8 mouse cellular contexts compared by ENCODE assay signal in the genomic region with DNA sequence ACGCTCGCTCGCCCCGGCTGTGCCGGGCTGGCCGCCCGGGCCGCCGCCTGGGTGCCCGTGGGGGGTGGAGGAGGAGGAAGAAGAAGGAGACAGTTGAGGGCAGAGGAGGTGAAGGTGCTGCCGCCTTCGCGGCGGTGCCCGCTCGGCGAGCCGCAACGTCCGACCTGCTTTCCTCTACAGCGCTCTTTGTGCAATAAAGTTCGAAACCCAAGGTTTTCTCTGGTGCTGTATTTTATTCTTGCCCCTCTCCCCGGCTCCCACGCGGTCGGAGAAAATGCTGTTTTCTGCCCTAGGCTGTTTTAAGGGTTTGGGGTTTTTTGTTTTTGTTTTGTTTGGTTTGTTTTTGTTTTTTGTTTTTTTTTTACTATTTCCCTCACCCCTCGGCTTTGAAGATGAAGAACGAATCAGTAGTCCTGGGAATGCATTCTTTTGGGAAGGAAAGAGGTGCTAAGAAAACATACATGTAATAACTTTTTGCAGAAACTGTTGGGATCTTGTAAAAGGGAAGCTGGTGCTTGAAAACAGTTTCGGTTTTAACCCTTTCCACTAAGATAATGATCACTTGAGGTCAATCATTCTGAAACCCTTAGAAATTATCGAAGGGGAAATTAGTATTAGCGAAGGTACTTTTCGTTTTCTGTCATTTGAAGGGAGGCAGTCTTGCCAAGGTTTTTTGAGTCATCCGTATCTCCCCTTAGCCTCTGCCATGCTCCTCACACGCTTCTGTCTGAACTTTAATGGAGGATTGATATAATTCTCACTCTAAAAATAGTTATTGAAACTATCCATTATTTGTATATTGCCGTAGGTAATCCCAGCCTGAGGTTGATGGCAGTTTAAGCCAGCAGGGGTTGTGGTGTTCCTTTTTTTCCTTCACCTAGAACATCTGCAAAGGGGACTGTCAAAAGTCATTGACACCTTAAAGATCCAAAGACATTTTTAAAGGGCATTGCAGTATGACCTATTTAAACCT. TPM values are rescaled to one million over a fixed set of nuclear protein-coding genes. Genes with fewer than 3 reads are reported as not detected.
A peak's percentile ranks its signal among the peaks of the same experiment; 100 is the strongest.
DNase-seq lines count a peak whose midpoint lies in the region; ATAC-seq lines count a peak whose summit lies in the region.

No protein-coding gene starts in this region.

- ATAC-seq in embryonic facial prominence, embryonic 13.5 days (ENCODE audit: insufficient number of reproducible peaks, insufficient read depth, low FRiP score, low TSS enrichment, low read depth) = no peak
- no peak for ATAC-seq in heart, embryonic 15.5 days (replicated peaks; ENCODE audit: insufficient number of reproducible peaks, insufficient read depth, low FRiP score, low read depth)
- ATAC-seq in lung, embryonic 16.5 days (ENCODE audit: low read depth) = no peak; the same call in 1 of the 2 replicates

- H3K27ac ChIP-seq in embryonic facial prominence, embryonic 13.5 days = peak overlapping the region; percentile 100
- peak overlapping the region; percentile 100 for H3K27ac ChIP-seq in heart, embryonic 15.5 days
- H3K27ac ChIP-seq in lung, embryonic 16.5 days (ENCODE audit: low read length) = peak overlapping the region; percentile 100

- peak overlapping the region; percentile 71 for H3K4me2 ChIP-seq in embryonic facial prominence, embryonic 13.5 days
- H3K4me2 ChIP-seq in heart, embryonic 15.5 days = peak overlapping the region; percentile 68
- H3K4me2 ChIP-seq in lung, embryonic 16.5 days (ENCODE audit: low read depth, low read length) = peak overlapping the region; percentile 70

- no peaks in the 10 kb centered on the region for H3K27me3 ChIP-seq in embryonic facial prominence, embryonic 13.5 days
- H3K27me3 ChIP-seq in heart, embryonic 15.5 days = no peaks in the 10 kb centered on the region
- H3K27me3 ChIP-seq in lung, embryonic 16.5 days (ENCODE audit: control insufficient read depth, insufficient read depth, low read depth, low read length) = no peaks in the 10 kb centered on the region

- H3K9me3 ChIP-seq in embryonic facial prominence, embryonic 13.5 days = no peaks in the 10 kb centered on the region
- no peaks in the 10 kb centered on the region for H3K9me3 ChIP-seq in heart, embryonic 15.5 days (replicated peaks)
- no peaks in the 10 kb centered on the region for H3K9me3 ChIP-seq in lung, embryonic 16.5 days (ENCODE audit: control insufficient read depth, low read length)

- peak overlapping the region; percentile 99 for H3K9ac ChIP-seq in embryonic facial prominence, embryonic 13.5 days
- H3K9ac ChIP-seq in heart, embryonic 15.5 days = peak overlapping the region; percentile 100
- peak overlapping the region; percentile 99 for H3K9ac ChIP-seq in lung, embryonic 16.5 days (ENCODE audit: low read length)

- H3K36me3 ChIP-seq in embryonic facial prominence, embryonic 13.5 days = no peaks in the 10 kb centered on the region
- no peaks in the 10 kb centered on the region for H3K36me3 ChIP-seq in heart, embryonic 15.5 days
- no peaks in the 10 kb centered on the region for H3K36me3 ChIP-seq in lung, embryonic 16.5 days (ENCODE audit: control insufficient read depth, insufficient read depth, low read length)

- peaks cover 24% of the 10 kb centered on the region for H3K4me1 ChIP-seq in embryonic facial prominence, embryonic 13.5 days
- peaks cover 21% of the 10 kb centered on the region for H3K4me1 ChIP-seq in heart, embryonic 15.5 days (replicated peaks)
- H3K4me1 ChIP-seq in lung, embryonic 16.5 days (replicated peaks; ENCODE audit: control insufficient read depth, insufficient read depth, low read length) = peaks cover 14% of the 10 kb centered on the region

- WGBS in embryonic facial prominence, embryonic 13.5 days = under 1% methylated on average over 33 of the region's 35 CpGs
- whole genome bisulfite sequencing in heart, embryonic 15.5 days = under 1% methylated on average over 35 of the region's 35 CpGs
- under 1% methylated on average over 26 of the region's 35 CpGs for WGBS in lung, embryonic 16.5 days

- peak overlapping the region; percentile 95 for H3K4me3 ChIP-seq in embryonic facial prominence, embryonic 13.5 days
- H3K4me3 ChIP-seq in heart, embryonic 15.5 days = peak overlapping the region; percentile 87
- H3K4me3 ChIP-seq in lung, embryonic 16.5 days (ENCODE audit: low read length) = peak overlapping the region; percentile 95

- DNase-seq in CD8-positive naive resting alpha-beta T cell, adult 2 months (ENCODE audit: low read depth in 2 of 2, low spot score in 2 of 2) = peak; percentile 47 to 48
- DNase-seq in adrenal gland, postnatal 25 days = peak; percentile 54
- DNase-seq in kidney, postnatal 10 days = peak; percentile 67
- peak; percentile 62 for DNase-seq in ovary, postnatal 36 days (ENCODE audit: low spot score)
- DNase-seq in thymus, postnatal 25 days = peak; percentile 73

RNA-seq across cellular contexts. Expression of a gene that starts 1.3 kb away (rescaled TPM):
- total RNA-seq in adrenal gland, postnatal 25 days (2021) = 42.5 and 54.2 TPM in 2 replicates
- 37.5 and 40.0 TPM in 2 replicates for polyA plus RNA-seq in embryonic facial prominence, embryonic 13.5 days (2015; fragmentation: Nextera tagmentation; extraction: Ambion mirVana)
- polyA plus RNA-seq in heart, embryonic 15.5 days (2015; fragmentation: Nextera tagmentation; extraction: Ambion mirVana) = 16.6 and 22.5 TPM in 2 replicates
- polyA plus RNA-seq in lung, embryonic 16.5 days (2015; fragmentation: Nextera tagmentation; extraction: Ambion mirVana) = 34.0 and 34.9 TPM in 2 replicates
